Mouse (Mus musculus): ENCODE measurements around the gene Ces2f.

GRCm38 (mm10) chr8:105000586-105000985, 53.4 kb downstream of the Ces2f start, which contains the start of gene Ces2h:
- no peak for TF ChIP-seq CTCF (conservative IDR thresholded peaks at IDR 0.05; ENCODE audit: insufficient read depth, insufficient read length, low read depth, low read length)
- TF ChIP-seq POLR2A (IDR thresholded peaks at IDR 0.05; ENCODE audit: low read depth, low read length), result peak; percentile 16

All from kidney, adult 2 months (tissue).